Mouse (Mus musculus): ENCODE data around the gene Actg2. TPM values are rescaled to one million over a fixed set of nuclear protein-coding genes. Genes with fewer than 3 reads are reported as not detected.
"Not testable (repeated sequence)": the region's sequence is repeated elsewhere in the genome, so short reads cannot be mapped to it uniquely, and the experiment has no call there.

The Actg2 gene
- polyA plus RNA-seq (2014; fragmentation: Nextera tagmentation; extraction: Ambion mirVana) = 1,372 and 1,469 TPM in 2 replicates

GRCm38 (mm10) chr6:83536028-83536794 lies at the start of gene Actg2:
TSS of gene Actg2 (minus strand) at chr6:83536265.
- Histone ChIP-seq H3K27ac (ENCODE audit: low read length) (peak within 1 kb of the TSS; percentile 87), H3K9me3 (ENCODE audit: control insufficient read depth, low read depth, low read length) (no peaks in the 10 kb centered on the region), H3K27me3 (ENCODE audit: control insufficient read depth, insufficient read depth, low read length) (no peaks in the 10 kb centered on the region), H3K4me1 (ENCODE audit: control insufficient read depth, insufficient read depth, low read length) (peaks cover under 1% of the 10 kb centered on the region), H3K9ac (replicated peaks; ENCODE audit: low read depth, low read length) (peak within 1 kb of the TSS; percentile 33), H3K36me3 (ENCODE audit: control insufficient read depth, insufficient read depth, low read length) (no peaks in the 10 kb centered on the region), H3K4me3 (ENCODE audit: low read depth, low read length) (peak within 1 kb of the TSS; percentile 16), H3K4me2 (replicated peaks; ENCODE audit: low read depth, low read length) (peak within 1 kb of the TSS; percentile 22)
- 44% methylated on average over 12 of the region's 12 CpGs for WGBS
- peak; percentile 71; the same call in 1 of the 2 replicates for ATAC-seq (ENCODE audit: insufficient number of reproducible peaks, insufficient read depth, low FRiP score, low read depth)

GRCm38 (mm10) chr6:83585328-83585727 lies 49.3 kb upstream of the Actg2 start:
- H3K27me3 ChIP-seq (ENCODE audit: control insufficient read depth, insufficient read depth, low read length); ATAC-seq (ENCODE audit: insufficient number of reproducible peaks, insufficient read depth, low FRiP score, low read depth): not testable (repeated sequence)

GRCm38 (mm10) chr6:83583591-83583990 lies 47.5 kb upstream of the Actg2 start:
- no peak for ATAC-seq (ENCODE audit: insufficient number of reproducible peaks, insufficient read depth, low FRiP score, low read depth)
- H3K4me3 ChIP-seq (ENCODE audit: low read depth, low read length) = no peak overlapping the region

More at GRCm38 (mm10) chr6:83585328-83585727, 49.3 kb upstream of the Actg2 start:
- H3K9ac ChIP-seq (replicated peaks; ENCODE audit: low read depth, low read length); H3K36me3 ChIP-seq (ENCODE audit: control insufficient read depth, insufficient read depth, low read length); H3K4me2 ChIP-seq (replicated peaks; ENCODE audit: low read depth, low read length); H3K27ac ChIP-seq (ENCODE audit: low read length); H3K4me1 ChIP-seq (ENCODE audit: control insufficient read depth, insufficient read depth, low read length); H3K4me3 ChIP-seq (ENCODE audit: low read depth, low read length); H3K9me3 ChIP-seq (ENCODE audit: control insufficient read depth, low read depth, low read length): not testable (repeated sequence)
- WGBS = 69% methylated on average over 9 of the region's 9 CpGs

DNA sequence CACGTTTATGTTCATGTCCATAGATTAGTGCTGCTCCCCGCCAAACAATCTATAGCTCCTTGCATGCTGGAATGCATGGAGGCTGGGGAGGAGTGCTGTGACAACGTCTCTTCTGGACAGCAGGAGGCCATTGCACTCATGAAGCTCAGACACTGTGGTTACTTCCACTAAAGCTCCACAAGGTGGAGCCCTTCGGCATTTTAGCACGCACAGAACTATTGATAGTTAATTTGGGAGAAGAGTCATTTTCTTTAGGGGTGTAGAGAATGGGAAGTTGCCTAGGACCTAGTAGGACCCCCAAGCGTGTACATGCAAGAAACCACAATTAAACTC lies 46.8 kb upstream of the Actg2 start:
- 3% methylated on average over 6 of the region's 6 CpGs for WGBS
- 0 out of 2 replicates have a peak, but pooled peaks have one; percentile 23 for ATAC-seq (ENCODE audit: insufficient number of reproducible peaks, insufficient read depth, low FRiP score, low read depth)

More at GRCm38 (mm10) chr6:83583591-83583990, 47.5 kb upstream of the Actg2 start:
- WGBS = 70% methylated on average over 2 of the region's 2 CpGs
- H3K27ac ChIP-seq (ENCODE audit: low read length) = no peak overlapping the region
- H3K9me3 ChIP-seq (ENCODE audit: control insufficient read depth, low read depth, low read length) = no peaks in the 10 kb centered on the region
- H3K36me3 ChIP-seq (ENCODE audit: control insufficient read depth, insufficient read depth, low read length) = no peaks in the 10 kb centered on the region
- H3K4me1 ChIP-seq (ENCODE audit: control insufficient read depth, insufficient read depth, low read length) = no peaks in the 10 kb centered on the region
- H3K9ac ChIP-seq (replicated peaks; ENCODE audit: low read depth, low read length) = no peak overlapping the region
- H3K4me2 ChIP-seq (replicated peaks; ENCODE audit: low read depth, low read length) = no peak overlapping the region
- H3K27me3 ChIP-seq (ENCODE audit: control insufficient read depth, insufficient read depth, low read length) = no peaks in the 10 kb centered on the region

GRCm38 (mm10) chr6:83582135-83582937 lies 46.3 kb upstream of the Actg2 start:
- no peak overlapping the region for H3K4me2 ChIP-seq (replicated peaks; ENCODE audit: low read depth, low read length)
- ATAC-seq (ENCODE audit: insufficient number of reproducible peaks, insufficient read depth, low FRiP score, low read depth) = 0 out of 2 replicates have a peak, but pooled peaks have one; percentile 33
- H3K36me3 ChIP-seq (ENCODE audit: control insufficient read depth, insufficient read depth, low read length) = no peaks in the 10 kb centered on the region
- H3K27ac ChIP-seq (ENCODE audit: low read length) = no peak overlapping the region
- WGBS = 49% methylated on average over 20 of the region's 20 CpGs
- H3K9ac ChIP-seq (replicated peaks; ENCODE audit: low read depth, low read length) = no peak overlapping the region
- H3K9me3 ChIP-seq (ENCODE audit: control insufficient read depth, low read depth, low read length) = no peaks in the 10 kb centered on the region
- H3K27me3 ChIP-seq (ENCODE audit: control insufficient read depth, insufficient read depth, low read length) = no peaks in the 10 kb centered on the region
- H3K4me3 ChIP-seq (ENCODE audit: low read depth, low read length) = no peak overlapping the region
- H3K4me1 ChIP-seq (ENCODE audit: control insufficient read depth, insufficient read depth, low read length) = no peaks in the 10 kb centered on the region

More for the DNA sequence above, 46.8 kb upstream of the Actg2 start:
- H3K27me3 ChIP-seq (ENCODE audit: control insufficient read depth, insufficient read depth, low read length) = no peaks in the 10 kb centered on the region
- H3K9me3 ChIP-seq (ENCODE audit: control insufficient read depth, low read depth, low read length) = no peaks in the 10 kb centered on the region
- no peak overlapping the region for H3K9ac ChIP-seq (replicated peaks; ENCODE audit: low read depth, low read length)
- no peak overlapping the region for H3K4me3 ChIP-seq (ENCODE audit: low read depth, low read length)
- H3K4me1 ChIP-seq (ENCODE audit: control insufficient read depth, insufficient read depth, low read length) = no peaks in the 10 kb centered on the region
- H3K27ac ChIP-seq (ENCODE audit: low read length) = no peak overlapping the region
- no peak overlapping the region for H3K4me2 ChIP-seq (replicated peaks; ENCODE audit: low read depth, low read length)
- H3K36me3 ChIP-seq (ENCODE audit: control insufficient read depth, insufficient read depth, low read length) = no peaks in the 10 kb centered on the region

GRCm38 (mm10) chr6:83577534-83577933 lies 41.5 kb upstream of the Actg2 start:
- H3K4me3 ChIP-seq (ENCODE audit: low read depth, low read length) = no peak overlapping the region
- ATAC-seq (ENCODE audit: insufficient number of reproducible peaks, insufficient read depth, low FRiP score, low read depth) = no peak
- no peak overlapping the region for H3K27ac ChIP-seq (ENCODE audit: low read length)
- no peaks in the 10 kb centered on the region for H3K36me3 ChIP-seq (ENCODE audit: control insufficient read depth, insufficient read depth, low read length)
- no peak overlapping the region for H3K9ac ChIP-seq (replicated peaks; ENCODE audit: low read depth, low read length)
- no peak overlapping the region for H3K4me2 ChIP-seq (replicated peaks; ENCODE audit: low read depth, low read length)
- H3K4me1 ChIP-seq (ENCODE audit: control insufficient read depth, insufficient read depth, low read length) = no peaks in the 10 kb centered on the region
- H3K27me3 ChIP-seq (ENCODE audit: control insufficient read depth, insufficient read depth, low read length) = no peaks in the 10 kb centered on the region
- no peaks in the 10 kb centered on the region for H3K9me3 ChIP-seq (ENCODE audit: control insufficient read depth, low read depth, low read length)

DNA sequence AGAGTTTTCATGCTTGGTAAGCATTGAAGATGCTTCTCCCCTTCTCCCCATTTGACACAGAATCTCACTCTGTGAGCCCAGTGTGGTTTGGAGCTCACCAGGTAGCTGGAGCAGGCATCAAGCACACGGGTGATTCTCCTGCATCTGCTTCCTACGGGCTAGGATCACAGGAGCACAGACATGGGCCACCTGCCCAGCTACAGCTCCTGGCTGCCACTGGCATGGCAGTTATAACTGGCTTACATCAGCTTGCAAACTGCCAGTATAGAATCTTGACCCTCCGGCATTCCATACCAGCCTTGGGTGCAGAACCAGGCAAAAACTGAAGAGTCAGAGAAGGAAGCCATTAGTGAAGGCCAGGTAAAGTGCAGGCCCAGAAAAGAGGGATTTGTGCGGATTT lies 39.5 kb upstream of the Actg2 start:
- H3K27ac ChIP-seq (ENCODE audit: low read length) = no peak overlapping the region
- no peak overlapping the region for H3K9ac ChIP-seq (replicated peaks; ENCODE audit: low read depth, low read length)
- ATAC-seq (ENCODE audit: insufficient number of reproducible peaks, insufficient read depth, low FRiP score, low read depth) = no peak
- H3K36me3 ChIP-seq (ENCODE audit: control insufficient read depth, insufficient read depth, low read length) = no peaks in the 10 kb centered on the region
- H3K4me3 ChIP-seq (ENCODE audit: low read depth, low read length) = no peak overlapping the region
- H3K4me2 ChIP-seq (replicated peaks; ENCODE audit: low read depth, low read length) = no peak overlapping the region
- H3K4me1 ChIP-seq (ENCODE audit: control insufficient read depth, insufficient read depth, low read length) = peaks cover 5% of the 10 kb centered on the region
- 78% methylated on average over 4 of the region's 4 CpGs for WGBS
- H3K27me3 ChIP-seq (ENCODE audit: control insufficient read depth, insufficient read depth, low read length) = no peaks in the 10 kb centered on the region
- H3K9me3 ChIP-seq (ENCODE audit: control insufficient read depth, low read depth, low read length) = no peaks in the 10 kb centered on the region

DNA sequence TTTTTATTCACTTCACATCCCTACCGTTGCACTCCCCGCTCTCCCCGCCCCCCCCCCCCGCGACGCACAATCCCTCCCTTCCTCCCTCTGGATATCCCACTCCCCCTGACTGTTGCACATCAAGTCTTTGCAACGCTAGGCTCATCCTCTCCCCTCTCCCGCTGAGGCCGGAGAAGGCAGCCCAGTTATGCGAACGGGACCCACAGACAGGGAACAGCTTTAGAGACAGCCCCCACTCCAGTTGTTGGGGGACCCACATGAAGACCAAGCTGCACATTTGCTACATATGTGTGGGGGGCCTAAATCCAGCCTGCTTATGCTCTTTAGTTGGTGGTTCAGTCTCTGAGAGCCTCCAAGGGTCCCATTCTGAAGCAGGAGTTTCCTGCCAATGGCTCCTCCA lies 36.6 kb upstream of the Actg2 start, which contains the start of gene Stambp:
Stambp (minus strand) TSS at position 59 of the 400 bp plus-strand sequence.
- H3K9me3 ChIP-seq (ENCODE audit: control insufficient read depth, low read depth, low read length) = no peaks in the 10 kb centered on the region
- peak within 1 kb of the TSS; percentile 72 for H3K4me2 ChIP-seq (replicated peaks; ENCODE audit: low read depth, low read length)
- WGBS = 0% methylated on average over 6 of the region's 11 CpGs
- H3K4me1 ChIP-seq (ENCODE audit: control insufficient read depth, insufficient read depth, low read length) = peaks cover 5% of the 10 kb centered on the region
- peak within 1 kb of the TSS; percentile 58; the same call in 1 of the 2 replicates for H3K27ac ChIP-seq (ENCODE audit: low read length)
- H3K27me3 ChIP-seq (ENCODE audit: control insufficient read depth, insufficient read depth, low read length) = no peaks in the 10 kb centered on the region
- ATAC-seq (ENCODE audit: insufficient number of reproducible peaks, insufficient read depth, low FRiP score, low read depth) = peak; percentile 66; the same call in 1 of the 2 replicates
- H3K36me3 ChIP-seq (ENCODE audit: control insufficient read depth, insufficient read depth, low read length) = no peaks in the 10 kb centered on the region
- peak within 1 kb of the TSS; percentile 62 for H3K4me3 ChIP-seq (ENCODE audit: low read depth, low read length)
- peak within 1 kb of the TSS; percentile 68 for H3K9ac ChIP-seq (replicated peaks; ENCODE audit: low read depth, low read length)
